In the genomic region with DNA sequence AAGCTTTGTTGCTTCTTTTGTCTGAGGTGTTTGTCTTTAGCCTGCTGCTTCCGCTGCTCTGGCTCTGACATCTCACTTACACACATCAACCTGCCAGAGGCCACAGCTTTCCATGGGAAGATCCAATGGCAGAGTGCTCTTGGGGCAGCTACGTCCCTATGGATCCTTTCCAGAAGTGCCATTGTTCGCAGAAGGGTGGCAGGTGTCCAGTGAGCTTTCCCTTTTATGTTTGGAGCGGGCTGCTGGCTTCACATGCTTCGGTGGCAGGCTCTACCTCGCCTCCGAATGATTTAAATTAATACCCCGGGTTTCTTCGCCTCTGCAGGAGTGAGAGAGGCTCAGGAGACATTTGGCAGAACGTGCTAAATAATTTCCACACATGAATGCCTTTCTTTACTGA, we compare ENCODE assay signal across 9 mouse cellular contexts.
DNase-seq lines count a peak whose midpoint lies in the region; ATAC-seq lines count a peak whose summit lies in the region.
"Had no signal": no experiment of that assay in that cellular context is flagged by ENCODE, and none has a peak within 500 bp of the region (broad histone marks: within the 10 kb centered on the region; RNA-seq: fewer than 3 reads in every experiment).

No protein-coding gene starts in this region.

- peak; percentile 51 for DNase-seq in neural tube, embryonic 11.5 days (ENCODE audit: low spot score)
- DNase-seq in neural tube, embryonic 10.5 days (ENCODE audit: extremely low spot score, low spot score) = no peak
- DNase-seq in hindbrain, embryonic 14.5 days (ENCODE audit: low spot score) = peak; percentile 59
- peak; percentile 21 for DNase-seq in retina, embryonic 14.5 days (ENCODE audit: low spot score)
- no peak for DNase-seq in kidney, postnatal 36 days
- no peak for DNase-seq in frontal cortex, postnatal 25 days (ENCODE audit: low spot score in 2 of 2)
- DNase-seq: gastrocnemius, postnatal 10 days had no signal

- peaks cover 12% of the 10 kb centered on the region for H3K4me1 ChIP-seq in neural tube, embryonic 11.5 days (ENCODE audit: control insufficient read depth, insufficient read depth, low read length)
- H3K4me1 ChIP-seq in forebrain, embryonic 12.5 days = peaks cover 22% of the 10 kb centered on the region
- H3K4me1 ChIP-seq in hindbrain, embryonic 14.5 days (replicated peaks; ENCODE audit: control insufficient read depth, insufficient read depth, low read length) = peaks cover 13% of the 10 kb centered on the region

- no peaks in the 10 kb centered on the region for H3K27me3 ChIP-seq in neural tube, embryonic 11.5 days (ENCODE audit: control insufficient read depth, insufficient read depth, low read length)
- peaks cover 9% of the 10 kb centered on the region; the same call in 1 of the 2 replicates for H3K27me3 ChIP-seq in forebrain, embryonic 12.5 days
- H3K27me3 ChIP-seq in hindbrain, embryonic 14.5 days (ENCODE audit: control insufficient read depth, insufficient read depth, low read length) = no peaks in the 10 kb centered on the region

- no peak overlapping the region for H3K27ac ChIP-seq in neural tube, embryonic 11.5 days (ENCODE audit: low read depth, low read length)
- peak overlapping the region; percentile 68 for H3K27ac ChIP-seq in forebrain, embryonic 12.5 days
- peak overlapping the region; percentile 45 for H3K27ac ChIP-seq in hindbrain, embryonic 14.5 days

- WGBS in neural tube, embryonic 11.5 days = 40% methylated on average over 10 of the region's 10 CpGs
- 32% methylated on average over 10 of the region's 10 CpGs for WGBS in forebrain, embryonic 12.5 days
- WGBS in hindbrain, embryonic 14.5 days = 21% methylated on average over 10 of the region's 10 CpGs

- no peak overlapping the region for H3K4me2 ChIP-seq in neural tube, embryonic 11.5 days (ENCODE audit: low read depth)
- no peak overlapping the region for H3K4me2 ChIP-seq in forebrain, embryonic 12.5 days
- no peak overlapping the region for H3K4me2 ChIP-seq in hindbrain, embryonic 14.5 days (replicated peaks)

- no peak overlapping the region for H3K4me3 ChIP-seq in neural tube, embryonic 11.5 days (ENCODE audit: low read depth, low read length)
- no peak overlapping the region for H3K4me3 ChIP-seq in forebrain, embryonic 12.5 days (replicated peaks)
- no peak overlapping the region for H3K4me3 ChIP-seq in hindbrain, embryonic 14.5 days (replicated peaks; ENCODE audit: low read length)

- no peak for ATAC-seq in neural tube, embryonic 11.5 days (ENCODE audit: insufficient read depth, low FRiP score, low TSS enrichment)
- peak; percentile 53; the same call in 1 of the 2 replicates for ATAC-seq in forebrain, embryonic 12.5 days (ENCODE audit: low FRiP score)
- ATAC-seq in hindbrain, embryonic 14.5 days (ENCODE audit: low FRiP score) = peak; percentile 36; the same call in 1 of the 2 replicates
- ATAC-seq in activated CD4-positive, CD25-positive, alpha-beta regulatory T cell, adult 4 months = no peak

- no peak overlapping the region for H3K9ac ChIP-seq in neural tube, embryonic 11.5 days (ENCODE audit: low read length)
- no peak overlapping the region for H3K9ac ChIP-seq in forebrain, embryonic 12.5 days
- peak overlapping the region; percentile 19; the same call in 1 of the 2 replicates for H3K9ac ChIP-seq in hindbrain, embryonic 14.5 days

- H3K9me3 ChIP-seq in neural tube, embryonic 11.5 days (ENCODE audit: control insufficient read depth, low read length) = no peaks in the 10 kb centered on the region
- H3K9me3 ChIP-seq in forebrain, embryonic 12.5 days = no peaks in the 10 kb centered on the region
- no peaks in the 10 kb centered on the region for H3K9me3 ChIP-seq in hindbrain, embryonic 14.5 days (ENCODE audit: control insufficient read depth, low read length)

- H3K36me3 ChIP-seq in neural tube, embryonic 11.5 days (ENCODE audit: control insufficient read depth, insufficient read depth, low read length) = no peaks in the 10 kb centered on the region
- no peaks in the 10 kb centered on the region for H3K36me3 ChIP-seq in forebrain, embryonic 12.5 days (replicated peaks)
- no peaks in the 10 kb centered on the region for H3K36me3 ChIP-seq in hindbrain, embryonic 14.5 days (replicated peaks; ENCODE audit: control insufficient read depth, insufficient read depth)

Comparison
In these comparisons a context has a peak if more than half of its experiments do, and no peak if none do; other contexts are left out.
1. DNase-seq: peak in neural tube, embryonic 11.5 days (single experiment), hindbrain, embryonic 14.5 days (single experiment) and retina, embryonic 14.5 days (single experiment); none in neural tube, embryonic 10.5 days (single experiment), kidney, postnatal 36 days (0 of 2) and frontal cortex, postnatal 25 days (0 of 2).
2. ATAC-seq: peak in forebrain, embryonic 12.5 days (single experiment) and hindbrain, embryonic 14.5 days (single experiment); none in neural tube, embryonic 11.5 days (single experiment) and activated CD4-positive, CD25-positive, alpha-beta regulatory T cell, adult 4 months (single experiment).